Mouse (Mus musculus): ENCODE data around the gene Bcas3. TPM values are rescaled to one million over a fixed set of nuclear protein-coding genes. Genes with fewer than 3 reads are reported as not detected.

The Bcas3 gene
- polyA plus RNA-seq, 1 experiment from 2014 or later = 20.2 TPM

GRCm38 (mm10) chr11:85392179-85392863 lies 39.4 kb downstream of the Bcas3 start:
- Histone ChIP-seq H3K4me3 (no peak overlapping the region), H3K36me3 (no peaks in the 10 kb centered on the region), H3K9me3 (replicated peaks) (no peaks in the 10 kb centered on the region), H3K27ac (replicated peaks) (peak overlapping the region; percentile 70), H3K27me3 (ENCODE audit: low read depth, poor library complexity, severe bottlenecking) (no peaks in the 10 kb centered on the region), H3K4me1 (peaks cover 36% of the 10 kb centered on the region)
- peak; percentile 20 for DNase-seq (ENCODE audit: low spot score)
- WGBS = 59% methylated on average over 12 of the region's 12 CpGs

- Histone ChIP-seq H3K4me3 (no peak overlapping the region), H3K27me3 (ENCODE audit: low read depth, poor library complexity, severe bottlenecking) (no peaks in the 10 kb centered on the region), H3K36me3 (no peaks in the 10 kb centered on the region)
These were observed 39.9 kb downstream of the Bcas3 start for GRCm38 (mm10) chr11:85392864-85393220.

GRCm38 (mm10) chr11:85393990-85394389 lies 41.0 kb downstream of the Bcas3 start:
- H3K27ac ChIP-seq (replicated peaks) = no peak overlapping the region
- no peaks in the 10 kb centered on the region for H3K9me3 ChIP-seq (replicated peaks)
- DNase-seq (ENCODE audit: low spot score) = no peak
- H3K27me3 ChIP-seq (ENCODE audit: low read depth, poor library complexity, severe bottlenecking) = no peaks in the 10 kb centered on the region
- peaks cover 37% of the 10 kb centered on the region for H3K4me1 ChIP-seq
- 54% methylated on average over 3 of the region's 3 CpGs for WGBS
- H3K36me3 ChIP-seq = no peaks in the 10 kb centered on the region
- H3K4me3 ChIP-seq = no peak overlapping the region

More at GRCm38 (mm10) chr11:85392864-85393220, 39.9 kb downstream of the Bcas3 start:
- Histone ChIP-seq H3K9me3 (replicated peaks) (no peaks in the 10 kb centered on the region), H3K4me1 (peaks cover 37% of the 10 kb centered on the region), H3K27ac (replicated peaks) (peak overlapping the region; percentile 70)
- peak; percentile 21 for DNase-seq (ENCODE audit: low spot score)
- 49% methylated on average over 9 of the region's 9 CpGs for WGBS

- Histone ChIP-seq H3K27ac (replicated peaks) (peak overlapping the region; percentile 68), H3K9me3 (replicated peaks) (no peaks in the 10 kb centered on the region), H3K4me1 (peaks cover 37% of the 10 kb centered on the region), H3K27me3 (ENCODE audit: low read depth, poor library complexity, severe bottlenecking) (no peaks in the 10 kb centered on the region), H3K4me3 (no peak overlapping the region), H3K36me3 (no peaks in the 10 kb centered on the region)
- WGBS = 27% methylated on average over 7 of the region's 7 CpGs
- peak; percentile 14 for DNase-seq (ENCODE audit: low spot score)
These were observed 42.4 kb downstream of the Bcas3 start for GRCm38 (mm10) chr11:85395361-85395760.

- H3K4me1 ChIP-seq = no peaks in the 10 kb centered on the region
- no peak overlapping the region for H3K4me3 ChIP-seq
- no peaks in the 10 kb centered on the region for H3K27me3 ChIP-seq (ENCODE audit: low read depth, poor library complexity, severe bottlenecking)
- no peaks in the 10 kb centered on the region for H3K36me3 ChIP-seq
- no peak overlapping the region for H3K27ac ChIP-seq (replicated peaks)
- no peak for DNase-seq (ENCODE audit: low spot score)
- WGBS = 75% methylated on average over 3 of the region's 3 CpGs
- H3K9me3 ChIP-seq (replicated peaks) = no peaks in the 10 kb centered on the region
These were observed 53.6 kb downstream of the Bcas3 start for GRCm38 (mm10) chr11:85406531-85406930.

GRCm38 (mm10) chr11:85407700-85408099 lies 54.7 kb downstream of the Bcas3 start:
- Histone ChIP-seq H3K36me3 (no peaks in the 10 kb centered on the region), H3K9me3 (replicated peaks) (no peaks in the 10 kb centered on the region), H3K27ac (replicated peaks) (no peak overlapping the region), H3K4me1 (no peaks in the 10 kb centered on the region), H3K4me3 (no peak overlapping the region), H3K27me3 (ENCODE audit: low read depth, poor library complexity, severe bottlenecking) (no peaks in the 10 kb centered on the region)
- 72% methylated on average over 3 of the region's 3 CpGs for WGBS
- no peak for DNase-seq (ENCODE audit: low spot score)

GRCm38 (mm10) chr11:85412319-85412718 lies 59.4 kb downstream of the Bcas3 start:
- Histone ChIP-seq H3K27ac (replicated peaks) (no peak overlapping the region), H3K36me3 (no peaks in the 10 kb centered on the region), H3K4me3 (no peak overlapping the region), H3K27me3 (ENCODE audit: low read depth, poor library complexity, severe bottlenecking) (no peaks in the 10 kb centered on the region), H3K4me1 (no peaks in the 10 kb centered on the region), H3K9me3 (replicated peaks) (no peaks in the 10 kb centered on the region)
- WGBS = 69% methylated on average over 7 of the region's 7 CpGs
- DNase-seq (ENCODE audit: low spot score) = no peak

GRCm38 (mm10) chr11:85414476-85414875 lies 61.5 kb downstream of the Bcas3 start:
- H3K9me3 ChIP-seq (replicated peaks) = no peaks in the 10 kb centered on the region
- no peaks in the 10 kb centered on the region for H3K4me1 ChIP-seq
- no peaks in the 10 kb centered on the region for H3K36me3 ChIP-seq
- H3K27me3 ChIP-seq (ENCODE audit: low read depth, poor library complexity, severe bottlenecking) = no peaks in the 10 kb centered on the region
- no peak for DNase-seq (ENCODE audit: low spot score)
- H3K27ac ChIP-seq (replicated peaks) = no peak overlapping the region
- H3K4me3 ChIP-seq = no peak overlapping the region
- 83% methylated on average over 1 of the region's 1 CpGs for WGBS

- Histone ChIP-seq H3K36me3 (no peaks in the 10 kb centered on the region), H3K27me3 (ENCODE audit: low read depth, poor library complexity, severe bottlenecking) (no peaks in the 10 kb centered on the region), H3K27ac (replicated peaks) (no peak overlapping the region), H3K9me3 (replicated peaks) (no peaks in the 10 kb centered on the region), H3K4me3 (no peak overlapping the region), H3K4me1 (no peaks in the 10 kb centered on the region)
- WGBS = 83% methylated on average over 6 of the region's 6 CpGs
- no peak for DNase-seq (ENCODE audit: low spot score)
These were observed 74.4 kb downstream of the Bcas3 start for GRCm38 (mm10) chr11:85427353-85427752.

- Histone ChIP-seq H3K4me3 (no peak overlapping the region), H3K27me3 (ENCODE audit: low read depth, poor library complexity, severe bottlenecking) (no peaks in the 10 kb centered on the region), H3K9me3 (replicated peaks) (no peaks in the 10 kb centered on the region), H3K27ac (replicated peaks) (no peak overlapping the region), H3K4me1 (no peaks in the 10 kb centered on the region), H3K36me3 (no peaks in the 10 kb centered on the region)
- DNase-seq (ENCODE audit: low spot score) = no peak
- WGBS = 68% methylated on average over 3 of the region's 3 CpGs
These were observed 75.3 kb downstream of the Bcas3 start for GRCm38 (mm10) chr11:85428227-85428626.

GRCm38 (mm10) chr11:85430743-85431448 lies 77.9 kb downstream of the Bcas3 start:
- H3K4me1 ChIP-seq = no peaks in the 10 kb centered on the region
- no peaks in the 10 kb centered on the region for H3K27me3 ChIP-seq (ENCODE audit: low read depth, poor library complexity, severe bottlenecking)
- DNase-seq (ENCODE audit: low spot score) = no peak
- no peak overlapping the region for H3K4me3 ChIP-seq
- no peak overlapping the region for H3K27ac ChIP-seq (replicated peaks)
- 83% methylated on average over 11 of the region's 11 CpGs for WGBS
- no peaks in the 10 kb centered on the region for H3K9me3 ChIP-seq (replicated peaks)
- no peaks in the 10 kb centered on the region for H3K36me3 ChIP-seq

- Histone ChIP-seq H3K4me3 (no peak overlapping the region), H3K27me3 (ENCODE audit: low read depth, poor library complexity, severe bottlenecking) (no peaks in the 10 kb centered on the region), H3K4me1 (peaks cover 1% of the 10 kb centered on the region; the same call in 1 of the 2 replicates), H3K36me3 (no peaks in the 10 kb centered on the region), H3K27ac (replicated peaks) (no peak overlapping the region), H3K9me3 (replicated peaks) (no peaks in the 10 kb centered on the region)
- no peak for DNase-seq (ENCODE audit: low spot score)
- WGBS = 95% methylated on average over 5 of the region's 5 CpGs
These were observed 94.4 kb downstream of the Bcas3 start for GRCm38 (mm10) chr11:85447375-85447774.

GRCm38 (mm10) chr11:85453598-85454304 lies 100.8 kb downstream of the Bcas3 start:
- Histone ChIP-seq H3K27me3 (ENCODE audit: low read depth, poor library complexity, severe bottlenecking) (no peaks in the 10 kb centered on the region), H3K27ac (replicated peaks) (no peak overlapping the region), H3K9me3 (replicated peaks) (no peaks in the 10 kb centered on the region), H3K4me1 (peaks cover 3% of the 10 kb centered on the region; the same call in 1 of the 2 replicates), H3K36me3 (no peaks in the 10 kb centered on the region), H3K4me3 (no peak overlapping the region)
- no peak for DNase-seq (ENCODE audit: low spot score)
- 78% methylated on average over 8 of the region's 8 CpGs for WGBS

Measured in midbrain, embryonic 10.5 days (tissue).